In the genomic region with DNA sequence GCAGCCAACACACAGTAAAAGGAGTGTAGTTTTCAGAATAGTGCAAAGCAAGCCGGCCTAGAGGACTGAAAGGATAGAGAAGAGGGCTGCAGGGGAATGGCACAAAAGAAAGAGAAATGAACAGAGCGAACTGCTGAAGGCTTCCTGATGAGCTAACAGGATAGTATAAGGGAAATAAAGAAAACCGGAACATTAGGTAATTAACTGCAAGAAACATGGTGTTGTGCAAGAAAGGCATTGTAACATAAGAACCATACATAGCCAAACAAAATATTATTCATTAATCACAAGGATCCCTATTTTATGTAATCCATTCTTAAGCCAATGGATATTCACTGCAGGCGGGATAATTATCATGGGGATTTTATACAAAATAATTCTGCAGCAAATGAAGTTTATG, we compare ENCODE assay signal across 29 mouse cellular contexts. TPM values are rescaled to one million over a fixed set of nuclear protein-coding genes. Genes with fewer than 3 reads are reported as not detected.
"Had no signal": no experiment of that assay in that cellular context is flagged by ENCODE, and none has a peak within 500 bp of the region (broad histone marks: within the 10 kb centered on the region; RNA-seq: fewer than 3 reads in every experiment).

No protein-coding gene starts in this region.

- H3K9ac ChIP-seq: heart, embryonic 13.5 days; heart, embryonic 15.5 days; hindbrain, embryonic 14.5 days; intestine, embryonic 15.5 days; limb, embryonic 12.5 days had no signal

- H3K9me3 ChIP-seq: heart, embryonic 13.5 days; heart, embryonic 15.5 days; intestine, embryonic 15.5 days; limb, embryonic 10.5 days; limb, embryonic 12.5 days had no signal

- H3K36me3 ChIP-seq: heart, embryonic 13.5 days; heart, embryonic 15.5 days; intestine, embryonic 15.5 days; limb, embryonic 10.5 days; limb, embryonic 12.5 days had no signal

- H3K27me3 ChIP-seq: heart, embryonic 13.5 days; heart, embryonic 15.5 days; intestine, embryonic 15.5 days; limb, embryonic 12.5 days had no signal

- H3K4me3 ChIP-seq: heart, adult 2 months; heart, embryonic 13.5 days; heart, embryonic 15.5 days; intestine, embryonic 15.5 days; layer of hippocampus, adult 2 months; left cerebral cortex, adult 2 months; limb, embryonic 10.5 days; limb, embryonic 12.5 days had no signal

- H3K4me2 ChIP-seq: heart, embryonic 11.5 days; heart, embryonic 13.5 days; heart, embryonic 15.5 days; hindbrain, embryonic 14.5 days; intestine, embryonic 15.5 days; limb, embryonic 12.5 days had no signal

- H3K27ac ChIP-seq: heart, adult 2 months; heart, embryonic 13.5 days; heart, embryonic 15.5 days; hindbrain, embryonic 14.5 days; intestine, embryonic 15.5 days; layer of hippocampus, adult 2 months; left cerebral cortex, adult 2 months; limb, embryonic 10.5 days; limb, embryonic 12.5 days had no signal

- H3K4me1 ChIP-seq: heart, embryonic 13.5 days; heart, embryonic 15.5 days; intestine, embryonic 15.5 days; limb, embryonic 10.5 days; limb, embryonic 12.5 days had no signal

- DNase-seq: gastrocnemius, postnatal 14 days; gastrocnemius, postnatal 36 days; heart, adult 2 months; heart, postnatal 14 days; heart, postnatal 36 days; kidney, adult 18-20 months; kidney, adult 8-10 months; kidney, postnatal 10 days; kidney, postnatal 25 days; kidney, postnatal 4 days had no signal

- ATAC-seq: hindbrain, embryonic 16.5 days; inflammation-experienced regulatory T-cells, adult 6 months; intestine, embryonic 15.5 days; intestine, postnatal 0 days had no signal

RNA-seq across cellular contexts. Expression of gene Ptgdr, which starts 45.0 kb away (rescaled TPM):
- total RNA-seq: gastrocnemius, adult 18-20 months; gastrocnemius, postnatal 36 days; heart, adult 2 months; heart, postnatal 14 days; heart, postnatal 36 days; hematopoietic stem cell, adult 5-6 weeks; liver, adult 2 months had no signal
- polyA plus RNA-seq: heart, adult 2 months; heart, embryonic 11.5 days; heart, embryonic 13.5 days; heart, embryonic 15.5 days; heart, postnatal 0 days; hindbrain, embryonic 11.5 days; inflammation-experienced regulatory T-cells, adult 6 months; intestine, embryonic 15.5 days; kidney, embryonic 14.5 days; kidney, embryonic 16.5 days; liver, adult 2 months had no signal
